Mouse (Mus musculus) forebrain, embryonic 10.5 days (tissue): ENCODE data around the gene Pbx3. TPM values are rescaled to one million over a fixed set of nuclear protein-coding genes. Genes with fewer than 3 reads are reported as not detected.

Experiments used
- DNase-seq: peaks from one replicate; pipeline ENCODE4 v3.0.0-alpha.2; 2017; ENCODE audit warnings: low spot score; ENCODE audit errors: extremely low spot score
- H3K27ac ChIP-seq: fragments of 300-500 bp; sonication (generic); 2 replicates; pipeline ENCODE4 v1.5.1; 2016; ENCODE audit warnings: mild to moderate bottlenecking
- H3K27me3 ChIP-seq: fragments of 300-500 bp; sonication (generic); 2 replicates; pipeline ENCODE4 v1.6.1; 2016; ENCODE audit warnings: mild to moderate bottlenecking; ENCODE audit not compliant: poor library complexity, severe bottlenecking
- H3K36me3 ChIP-seq: fragments of 300-500 bp; sonication (generic); replicated peaks from 2 replicates; pipeline ENCODE4 v1.6.1; 2016; ENCODE audit warnings: mild to moderate bottlenecking, moderate library complexity
- H3K4me1 ChIP-seq: fragments of 300-500 bp; sonication (generic); 2 replicates; pipeline ENCODE4 v1.6.1; 2016
- H3K4me3 ChIP-seq: fragments of 300-500 bp; sonication (generic); 2 replicates; pipeline ENCODE4 v1.5.1; 2016; ENCODE audit warnings: mild to moderate bottlenecking, moderate library complexity
- H3K9me3 ChIP-seq: fragments of 300-500 bp; sonication (generic); 2 replicates; pipeline ENCODE4 v1.6.1; 2016; ENCODE audit warnings: mild to moderate bottlenecking, moderate library complexity
- WGBS: fragments of 180-500 bp; shearing (Covaris S2); methylation state at CpG from one replicate; pipeline ENCODE4 v1.1.7; 2016; 5-methylcytosine and 5-hydroxymethylcytosine counted together
- polyA plus RNA-seq: library from polyadenylated mRNA; unstranded; fragments of >200 nt; fragmentation: Nextera tagmentation; extraction: Ambion mirVana; gene quantifications from 2 replicates; pipeline ENCODE4 v1.2.1, GENCODE M21; 2016

Gene Pbx3
- polyA plus RNA-seq, 1 experiment from 2014 or later = 27.4 TPM

- no peak overlapping the region for H3K27ac ChIP-seq
- peaks cover 58% of the 10 kb centered on the region for H3K4me1 ChIP-seq
These were observed 133.6 kb downstream of the Pbx3 start for GRCm38 (mm10) chr2:34239315-34239858.

DNA sequence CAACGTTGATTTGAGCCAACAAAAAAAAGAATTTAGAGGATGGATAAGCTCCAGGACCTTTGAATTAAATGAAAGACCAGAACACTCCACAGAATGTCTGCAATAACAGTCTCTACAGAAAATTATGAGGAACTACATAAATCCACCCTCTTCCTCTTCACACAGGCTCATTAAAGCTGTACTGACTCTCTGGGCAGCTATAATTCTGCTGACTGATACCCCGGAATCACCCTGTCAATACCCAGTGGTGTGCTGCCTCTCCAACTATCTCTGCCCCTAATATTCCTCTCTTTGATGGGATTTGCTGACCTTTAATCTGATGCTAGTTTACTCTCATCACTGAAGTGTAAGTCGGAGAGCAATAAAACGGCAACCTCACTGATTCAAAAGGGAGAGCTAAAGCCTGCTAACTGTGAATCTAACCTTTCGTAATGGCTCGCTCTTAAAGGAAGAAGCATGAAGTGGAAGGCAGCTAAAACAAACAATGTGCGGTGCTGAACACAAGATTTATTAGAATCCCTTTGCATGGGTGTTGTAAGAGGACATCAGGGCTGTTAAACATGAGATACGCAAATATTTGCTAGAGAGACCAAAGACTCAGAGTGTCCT lies 137.4 kb downstream of the Pbx3 start:
- no peak overlapping the region for H3K27ac ChIP-seq
- peaks cover 81% of the 10 kb centered on the region for H3K4me1 ChIP-seq
- no peak overlapping the region for H3K4me3 ChIP-seq
- no peak for DNase-seq
- H3K9me3 ChIP-seq = no peaks in the 10 kb centered on the region
- 47% methylated on average over 8 of the region's 8 CpGs for WGBS
- H3K27me3 ChIP-seq = peaks cover 9% of the 10 kb centered on the region; the same call in 1 of the 2 replicates
- H3K36me3 ChIP-seq = no peaks in the 10 kb centered on the region

More at GRCm38 (mm10) chr2:34239315-34239858, 133.6 kb downstream of the Pbx3 start:
- DNase-seq = no peak
- WGBS = 36% methylated on average over 4 of the region's 4 CpGs
- H3K4me3 ChIP-seq = no peak overlapping the region
- H3K27me3 ChIP-seq = peaks cover 24% of the 10 kb centered on the region
- H3K9me3 ChIP-seq = no peaks in the 10 kb centered on the region
- no peaks in the 10 kb centered on the region for H3K36me3 ChIP-seq

DNA sequence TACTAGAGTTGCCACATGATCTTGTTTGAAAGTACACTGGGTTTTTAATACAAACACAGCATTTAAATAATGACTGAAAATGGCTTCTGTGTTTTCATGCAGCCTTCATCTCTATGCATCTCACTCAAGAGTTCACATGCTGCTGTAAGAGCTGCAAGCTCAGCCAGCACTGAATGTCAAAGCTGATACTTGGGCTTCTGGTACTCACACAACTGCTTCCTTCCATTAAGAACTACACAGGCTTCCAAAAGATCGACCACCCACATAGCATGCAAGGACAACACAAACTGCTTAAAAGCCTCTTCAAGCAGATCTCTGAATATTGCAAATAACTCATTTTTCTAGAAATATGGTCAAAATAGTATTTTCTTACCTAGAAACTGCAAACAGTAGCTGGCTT lies 138.7 kb downstream of the Pbx3 start:
- H3K27ac ChIP-seq = no peak overlapping the region
- H3K9me3 ChIP-seq = no peaks in the 10 kb centered on the region
- peaks cover 81% of the 10 kb centered on the region for H3K4me1 ChIP-seq
- H3K27me3 ChIP-seq = peaks cover 4% of the 10 kb centered on the region; the same call in 1 of the 2 replicates
- DNase-seq = no peak
- H3K4me3 ChIP-seq = no peak overlapping the region
- H3K36me3 ChIP-seq = no peaks in the 10 kb centered on the region
- WGBS = 53% methylated on average over 1 of the region's 1 CpGs

- H3K36me3 ChIP-seq = no peaks in the 10 kb centered on the region
- H3K27me3 ChIP-seq = peaks cover 4% of the 10 kb centered on the region; the same call in 1 of the 2 replicates
- no peak for DNase-seq
- no peak overlapping the region for H3K4me3 ChIP-seq
- H3K4me1 ChIP-seq = peaks cover 77% of the 10 kb centered on the region
- no peak overlapping the region for H3K27ac ChIP-seq
- WGBS = 74% methylated on average over 5 of the region's 5 CpGs
- H3K9me3 ChIP-seq = no peaks in the 10 kb centered on the region
These were observed 139.7 kb downstream of the Pbx3 start for GRCm38 (mm10) chr2:34233271-34233670.

DNA sequence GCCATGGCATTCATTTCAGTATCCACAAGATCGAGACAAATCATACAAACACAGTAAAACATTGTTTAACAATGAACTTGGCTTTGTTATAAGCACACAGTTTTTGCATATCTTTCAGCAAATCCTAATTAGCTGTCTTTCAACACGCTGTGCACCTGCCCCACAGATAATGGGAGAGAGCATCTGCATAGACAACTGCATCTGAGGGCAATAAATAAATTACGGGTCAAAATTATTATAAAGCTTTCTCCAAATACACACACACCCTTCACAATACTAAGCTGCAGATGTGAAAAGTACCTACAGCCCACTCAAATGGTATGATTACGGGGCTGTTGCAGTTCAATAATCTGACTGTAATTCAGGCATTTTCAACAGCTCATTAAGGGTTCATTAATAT lies 145.3 kb downstream of the Pbx3 start:
- H3K27ac ChIP-seq = no peak overlapping the region
- WGBS = 90% methylated on average over 4 of the region's 4 CpGs

GRCm38 (mm10) chr2:34225470-34225869 lies 147.5 kb downstream of the Pbx3 start:
- no peak overlapping the region for H3K4me3 ChIP-seq
- H3K9me3 ChIP-seq = no peaks in the 10 kb centered on the region
- H3K27me3 ChIP-seq = no peaks in the 10 kb centered on the region
- no peak for DNase-seq
- H3K4me1 ChIP-seq = peaks cover 44% of the 10 kb centered on the region
- no peak overlapping the region for H3K27ac ChIP-seq
- H3K36me3 ChIP-seq = 0 out of 2 replicates have a peak, but pooled peaks cover 3% of the 10 kb centered on the region
- 66% methylated on average over 6 of the region's 6 CpGs for WGBS

More for the DNA sequence above, 145.3 kb downstream of the Pbx3 start:
- H3K36me3 ChIP-seq = 0 out of 2 replicates have a peak, but pooled peaks cover 2% of the 10 kb centered on the region
- no peaks in the 10 kb centered on the region for H3K9me3 ChIP-seq
- H3K4me3 ChIP-seq = no peak overlapping the region
- H3K4me1 ChIP-seq = peaks cover 62% of the 10 kb centered on the region
- no peaks in the 10 kb centered on the region for H3K27me3 ChIP-seq
- DNase-seq = no peak

GRCm38 (mm10) chr2:34221477-34221876 lies 151.5 kb downstream of the Pbx3 start:
- H3K27ac ChIP-seq = no peak overlapping the region
- peaks cover 23% of the 10 kb centered on the region for H3K4me1 ChIP-seq
- H3K9me3 ChIP-seq = no peaks in the 10 kb centered on the region
- no peak overlapping the region for H3K4me3 ChIP-seq
- no peaks in the 10 kb centered on the region for H3K27me3 ChIP-seq
- DNase-seq = no peak
- WGBS = 78% methylated on average over 3 of the region's 3 CpGs
- 0 out of 2 replicates have a peak, but pooled peaks cover 3% of the 10 kb centered on the region for H3K36me3 ChIP-seq

DNA sequence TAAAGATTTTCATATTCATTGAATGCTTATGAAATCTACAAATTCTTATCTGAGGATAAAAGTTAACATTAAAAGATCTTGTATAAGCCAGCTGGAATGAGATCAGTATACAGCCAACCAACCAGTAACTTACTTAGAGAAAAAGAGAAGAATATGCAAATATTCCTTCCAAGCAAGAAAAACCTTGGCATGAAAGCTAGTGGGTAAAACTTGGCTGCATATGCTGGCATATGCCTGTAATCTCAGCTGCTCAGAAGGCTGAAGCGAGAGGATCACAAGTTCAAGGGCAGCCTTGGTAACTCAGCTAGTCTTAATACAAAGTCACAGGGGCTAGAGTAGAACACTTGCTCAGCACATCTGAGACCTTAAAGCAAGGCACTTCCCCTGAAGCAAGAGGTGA lies 153.8 kb downstream of the Pbx3 start:
- 0 out of 2 replicates have a peak, but pooled peaks cover 3% of the 10 kb centered on the region for H3K36me3 ChIP-seq
- DNase-seq = no peak
- 91% methylated on average over 1 of the region's 1 CpGs for WGBS
- no peak overlapping the region for H3K27ac ChIP-seq
- peaks cover 9% of the 10 kb centered on the region for H3K4me1 ChIP-seq
- H3K27me3 ChIP-seq = no peaks in the 10 kb centered on the region
- H3K4me3 ChIP-seq = no peak overlapping the region
- H3K9me3 ChIP-seq = no peaks in the 10 kb centered on the region

GRCm38 (mm10) chr2:34217596-34217995 lies 155.3 kb downstream of the Pbx3 start:
- Histone ChIP-seq H3K9me3 (no peaks in the 10 kb centered on the region), H3K27me3 (no peaks in the 10 kb centered on the region), H3K4me1 (peaks cover 4% of the 10 kb centered on the region; the same call in 1 of the 2 replicates), H3K4me3 (no peak overlapping the region), H3K36me3 (peaks cover 5% of the 10 kb centered on the region; the same call in 1 of the 2 replicates), H3K27ac (no peak overlapping the region)
- 77% methylated on average over 5 of the region's 5 CpGs for WGBS
- no peak for DNase-seq

GRCm38 (mm10) chr2:34215496-34215895 lies 157.4 kb downstream of the Pbx3 start:
- H3K4me1 ChIP-seq = peaks cover 4% of the 10 kb centered on the region; the same call in 1 of the 2 replicates
- peaks cover 19% of the 10 kb centered on the region for H3K36me3 ChIP-seq
- DNase-seq = no peak
- H3K4me3 ChIP-seq = no peak overlapping the region
- H3K27me3 ChIP-seq = no peaks in the 10 kb centered on the region
- 91% methylated on average over 5 of the region's 5 CpGs for WGBS
- no peak overlapping the region for H3K27ac ChIP-seq
- no peaks in the 10 kb centered on the region for H3K9me3 ChIP-seq

DNA sequence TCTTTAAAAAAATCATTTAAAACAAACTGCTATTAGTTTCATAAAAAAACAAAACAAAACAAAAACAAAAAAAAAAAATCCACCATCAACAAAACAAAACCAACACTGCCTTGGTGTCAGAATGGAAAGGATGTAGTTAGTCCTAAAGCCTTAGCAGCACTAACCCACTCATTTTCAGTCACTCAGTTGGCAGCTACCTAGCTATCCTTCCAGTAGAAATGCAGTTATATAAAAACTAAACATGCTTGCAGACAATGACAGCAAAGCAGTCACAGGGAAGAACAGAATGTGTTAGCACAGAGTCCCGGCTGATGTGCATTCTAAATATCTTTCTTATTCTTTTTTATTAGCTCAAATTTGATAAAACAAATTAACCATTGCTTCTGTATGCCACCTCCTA lies 160.5 kb downstream of the Pbx3 start:
- H3K9me3 ChIP-seq = no peaks in the 10 kb centered on the region
- no peak overlapping the region for H3K4me3 ChIP-seq
- H3K36me3 ChIP-seq = peaks cover 19% of the 10 kb centered on the region
- no peaks in the 10 kb centered on the region for H3K27me3 ChIP-seq
- 96% methylated on average over 1 of the region's 1 CpGs for WGBS
- no peaks in the 10 kb centered on the region; the same call in 1 of the 2 replicates for H3K4me1 ChIP-seq
- H3K27ac ChIP-seq = no peak overlapping the region
- no peak for DNase-seq

- Histone ChIP-seq H3K4me3 (no peak overlapping the region), H3K27me3 (no peaks in the 10 kb centered on the region), H3K4me1 (no peaks in the 10 kb centered on the region; the same call in 1 of the 2 replicates), H3K9me3 (no peaks in the 10 kb centered on the region), H3K27ac (no peak overlapping the region), H3K36me3 (peaks cover 25% of the 10 kb centered on the region)
- no peak for DNase-seq
- 94% methylated on average over 8 of the region's 8 CpGs for WGBS
These were observed 168.1 kb downstream of the Pbx3 start for GRCm38 (mm10) chr2:34204797-34205196.

DNA sequence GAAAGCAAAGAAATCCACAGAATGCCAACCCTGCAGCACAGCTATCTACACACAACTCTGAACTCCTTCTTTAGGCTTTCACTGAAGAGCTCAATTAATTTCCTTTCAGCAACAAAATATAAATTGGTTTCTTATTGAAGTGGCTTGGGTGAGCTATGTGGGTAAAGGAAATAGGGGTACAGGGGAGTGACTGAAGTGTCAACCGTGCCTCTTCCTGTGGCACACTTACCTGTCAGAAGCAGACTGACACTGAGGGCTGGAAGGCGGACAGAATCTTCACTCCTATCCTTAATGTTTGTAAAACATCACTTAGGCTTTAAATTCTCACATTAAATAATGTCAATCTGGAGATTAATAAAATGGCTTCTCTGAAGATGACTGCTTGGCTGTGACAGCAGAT lies 168.6 kb downstream of the Pbx3 start:
- no peaks in the 10 kb centered on the region for H3K27me3 ChIP-seq
- DNase-seq = no peak
- peaks cover 25% of the 10 kb centered on the region for H3K36me3 ChIP-seq
- H3K9me3 ChIP-seq = no peaks in the 10 kb centered on the region
- H3K4me3 ChIP-seq = no peak overlapping the region
- H3K4me1 ChIP-seq = no peaks in the 10 kb centered on the region
- 92% methylated on average over 2 of the region's 2 CpGs for WGBS
- no peak overlapping the region for H3K27ac ChIP-seq
